Mouse (Mus musculus) neural tube, embryonic 11.5 days (tissue): Measurements from ENCODE around the gene Cyth3. TPM values are rescaled to one million over a fixed set of nuclear protein-coding genes. Genes with fewer than 3 reads are reported as not detected.

Experiments used
- ATAC-seq: fragments of 200-750 bp; cut with Nextera tagmentation; 2 replicates; pipeline ENCODE4 v1.8.0; 2017; ENCODE audit warnings: moderate number of reproducible peaks, mild to moderate bottlenecking, moderate TSS enrichment, moderate library complexity; ENCODE audit not compliant: insufficient read depth, low FRiP score, low TSS enrichment
- DNase-seq: peaks from one replicate; pipeline ENCODE4 v3.0.0-alpha.2; 2015; ENCODE audit warnings: low spot score
- H3K27ac ChIP-seq: fragments of 300-500 bp; sonication (generic); 2 replicates; pipeline ENCODE4 v1.5.1; 2014; ENCODE audit warnings: low read depth, mild to moderate bottlenecking, low read length
- H3K27me3 ChIP-seq: fragments of 300-500 bp; sonication (generic); 2 replicates; pipeline ENCODE4 v1.6.1; 2014; ENCODE audit warnings: mild to moderate bottlenecking, low read length, mixed read lengths; ENCODE audit not compliant: control insufficient read depth, insufficient read depth
- H3K36me3 ChIP-seq: fragments of 300-500 bp; sonication (generic); 2 replicates; pipeline ENCODE4 v1.6.1; 2014; ENCODE audit warnings: mild to moderate bottlenecking, low read length, moderate library complexity, mixed read lengths; ENCODE audit not compliant: control insufficient read depth, insufficient read depth
- H3K4me1 ChIP-seq: fragments of 300-500 bp; sonication (generic); 2 replicates; pipeline ENCODE4 v1.6.1; 2014; ENCODE audit warnings: low read length, mixed read lengths; ENCODE audit not compliant: control insufficient read depth, insufficient read depth
- H3K4me2 ChIP-seq: fragments of 300-500 bp; sonication (generic); 2 replicates; pipeline ENCODE4 v1.6.1; 2014; ENCODE audit warnings: low read depth, mild to moderate bottlenecking, moderate library complexity
- H3K4me3 ChIP-seq: fragments of 300-500 bp; sonication (generic); 2 replicates; pipeline ENCODE4 v1.5.1; 2014; ENCODE audit warnings: low read depth, low read length
- H3K9ac ChIP-seq: fragments of 300-500 bp; sonication (generic); 2 replicates; pipeline ENCODE4 v1.6.1; 2014; ENCODE audit warnings: mild to moderate bottlenecking, low read length
- H3K9me3 ChIP-seq: fragments of 300-500 bp; sonication (generic); 2 replicates; pipeline ENCODE4 v1.6.1; 2016; ENCODE audit warnings: low read length; ENCODE audit not compliant: control insufficient read depth
- WGBS: fragments of 180-500 bp; shearing (Covaris S2); extraction: QIAGEN DNeasy Blood & Tissue Kit; methylation state at CpG from one replicate; pipeline ENCODE4 v1.1.7; 2014; 5-methylcytosine and 5-hydroxymethylcytosine counted together
- polyA plus RNA-seq: library from polyadenylated mRNA; unstranded; fragments of >200 nt; fragmentation: Nextera tagmentation; extraction: Ambion mirVana; gene quantifications from 2 replicates; pipeline ENCODE4 v1.2.1, GENCODE M21; 2014

The Cyth3 gene
- polyA plus RNA-seq, 1 experiment from 2014 or later = 40.0 TPM

DNA sequence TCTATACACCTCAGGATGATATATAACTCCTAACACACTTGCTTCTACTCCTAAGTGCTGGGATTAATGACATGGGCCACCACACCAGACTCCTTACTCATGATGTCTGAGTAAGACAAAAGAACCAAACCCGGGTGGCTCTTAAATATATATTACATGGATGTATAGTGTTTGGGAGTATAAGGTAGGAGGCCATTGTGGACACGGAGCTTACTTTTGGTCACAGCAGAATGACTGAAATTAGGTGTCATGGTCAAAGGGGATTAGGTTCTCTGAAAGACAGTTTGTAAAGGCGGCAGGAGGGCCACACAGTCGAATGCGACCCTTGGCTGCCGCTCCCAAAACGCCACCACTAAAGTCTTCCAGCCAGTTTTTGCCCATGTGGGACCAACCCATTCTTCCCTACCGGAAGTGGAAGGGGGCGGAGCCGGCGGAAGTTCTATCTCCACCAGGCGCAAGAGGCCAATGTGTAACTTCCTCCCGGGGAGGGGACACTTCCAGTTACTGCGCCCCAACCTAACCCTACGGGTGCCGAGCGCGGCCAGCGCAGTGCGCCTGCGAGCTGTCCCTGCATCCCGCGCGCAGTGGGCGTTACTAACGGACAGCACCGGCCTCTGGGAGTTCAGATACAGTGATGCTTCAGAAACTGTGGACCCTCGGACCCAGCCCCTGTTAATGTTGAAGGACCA is 135.7 kb downstream of the Cyth3 start:
- H3K4me3 ChIP-seq = peak overlapping the region; percentile 41
- WGBS = 28% methylated on average over 28 of the region's 28 CpGs
- peak; percentile 88 for ATAC-seq
- peaks cover 5% of the 10 kb centered on the region; the same call in 1 of the 2 replicates for H3K4me1 ChIP-seq
- peak; percentile 88 for DNase-seq
- H3K27ac ChIP-seq = no peak overlapping the region
- peak overlapping the region; percentile 51 for H3K9ac ChIP-seq
- H3K4me2 ChIP-seq = peak overlapping the region; percentile 54
- no peaks in the 10 kb centered on the region for H3K9me3 ChIP-seq
- H3K27me3 ChIP-seq = no peaks in the 10 kb centered on the region
- H3K36me3 ChIP-seq = no peaks in the 10 kb centered on the region

DNA sequence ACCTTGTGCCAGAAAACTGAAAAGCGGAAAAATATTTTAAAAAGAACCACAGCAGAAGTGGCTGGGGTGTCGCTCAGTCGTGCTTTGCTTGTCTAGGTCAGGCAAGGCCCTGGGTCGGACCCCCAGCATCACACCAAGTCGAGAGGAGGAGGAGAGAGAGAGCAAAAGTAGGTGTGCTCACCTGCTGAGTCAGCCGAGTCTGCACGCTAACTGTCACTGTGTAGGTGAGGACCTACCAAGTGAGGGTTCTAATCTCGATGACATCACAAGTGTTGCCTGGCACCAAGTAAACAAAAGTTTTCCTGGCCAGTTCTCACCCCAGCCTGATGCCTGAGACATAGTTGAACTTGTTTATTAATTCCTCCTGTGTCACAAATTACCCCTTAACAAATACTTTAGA is 137.3 kb downstream of the Cyth3 start:
- no peaks in the 10 kb centered on the region for H3K27me3 ChIP-seq
- H3K4me1 ChIP-seq = peaks cover 5% of the 10 kb centered on the region; the same call in 1 of the 2 replicates
- no peaks in the 10 kb centered on the region for H3K9me3 ChIP-seq
- H3K4me2 ChIP-seq = no peak overlapping the region
- DNase-seq (no peak), ATAC-seq (no peak)
- no peak overlapping the region for H3K4me3 ChIP-seq
- H3K27ac ChIP-seq = no peak overlapping the region
- no peak overlapping the region for H3K9ac ChIP-seq
- H3K36me3 ChIP-seq = no peaks in the 10 kb centered on the region
- WGBS = 83% methylated on average over 8 of the region's 8 CpGs

Other genes starting within 250 kb of the Cyth3 start
- 186 and 199 TPM in 2 replicates for gene Kdelr2, start 218.6 kb upstream of the Cyth3 start, polyA plus RNA-seq
- gene Daglb, start 157.9 kb upstream of the Cyth3 start, polyA plus RNA-seq = 11.2 and 12.8 TPM in 2 replicates
- gene Rac1, start 94.4 kb upstream of the Cyth3 start, polyA plus RNA-seq = 519 and 552 TPM in 2 replicates
- gene Usp42, start 109.8 kb downstream of the Cyth3 start, polyA plus RNA-seq = 35.7 and 35.9 TPM in 2 replicates
- gene Eif2ak1, start 195.3 kb downstream of the Cyth3 start, polyA plus RNA-seq = 55.1 and 55.2 TPM in 2 replicates